Mouse (Mus musculus) limb, embryonic 15.5 days (tissue): ENCODE measurements around the gene Rnf166. TPM values are rescaled to one million over a fixed set of nuclear protein-coding genes. Genes with fewer than 3 reads are reported as not detected.
A peak's percentile ranks its signal among the peaks of the same experiment; 100 is the strongest.

Experiments
- ATAC-seq: fragments of 200-750 bp; cut with Nextera tagmentation; 2 replicates; pipeline ENCODE4 v1.8.0; 2017; ENCODE audit warnings: low read depth, moderate TSS enrichment; ENCODE audit not compliant: insufficient number of reproducible peaks, low FRiP score, low TSS enrichment
- H3K27ac ChIP-seq: fragments of 300-500 bp; sonication (generic); 2 replicates; pipeline ENCODE4 v1.5.1; 2015; ENCODE audit warnings: moderate library complexity, mild to moderate bottlenecking, inconsistent platforms
- H3K27me3 ChIP-seq: fragments of 300-500 bp; sonication (generic); 2 replicates; pipeline ENCODE4 v1.6.1; 2015; ENCODE audit warnings: inconsistent platforms
- H3K36me3 ChIP-seq: fragments of 300-500 bp; sonication (generic); 2 replicates; pipeline ENCODE4 v1.6.1; 2015; ENCODE audit warnings: inconsistent platforms
- H3K4me1 ChIP-seq: fragments of 300-500 bp; sonication (generic); 2 replicates; pipeline ENCODE4 v1.6.1; 2015; ENCODE audit warnings: inconsistent platforms
- H3K4me2 ChIP-seq: fragments of 300-500 bp; sonication (generic); 2 replicates; pipeline ENCODE4 v1.6.1; 2015; ENCODE audit warnings: mild to moderate bottlenecking, inconsistent platforms
- H3K4me3 ChIP-seq: fragments of 300-500 bp; sonication (generic); 2 replicates; pipeline ENCODE4 v1.5.1; 2015; ENCODE audit warnings: mild to moderate bottlenecking, inconsistent platforms
- H3K9ac ChIP-seq: fragments of 300-500 bp; sonication (generic); 2 replicates; pipeline ENCODE4 v1.6.1; 2015; ENCODE audit warnings: inconsistent platforms
- H3K9me3 ChIP-seq: fragments of 300-500 bp; sonication (generic); 2 replicates; pipeline ENCODE4 v1.6.1; 2016; ENCODE audit warnings: inconsistent platforms
- WGBS: fragments of 180-500 bp; shearing (Covaris S2); methylation state at CpG from one replicate; pipeline ENCODE4 v1.1.7; 2015; 5-methylcytosine and 5-hydroxymethylcytosine counted together
- polyA plus RNA-seq: library from polyadenylated mRNA; unstranded; fragments of >200 nt; fragmentation: Nextera tagmentation; extraction: Ambion mirVana; gene quantifications from 2 replicates; pipeline ENCODE4 v1.2.1, GENCODE M21; 2015

The Rnf166 gene
- 49.4 and 51.0 TPM in 2 replicates for polyA plus RNA-seq

DNA sequence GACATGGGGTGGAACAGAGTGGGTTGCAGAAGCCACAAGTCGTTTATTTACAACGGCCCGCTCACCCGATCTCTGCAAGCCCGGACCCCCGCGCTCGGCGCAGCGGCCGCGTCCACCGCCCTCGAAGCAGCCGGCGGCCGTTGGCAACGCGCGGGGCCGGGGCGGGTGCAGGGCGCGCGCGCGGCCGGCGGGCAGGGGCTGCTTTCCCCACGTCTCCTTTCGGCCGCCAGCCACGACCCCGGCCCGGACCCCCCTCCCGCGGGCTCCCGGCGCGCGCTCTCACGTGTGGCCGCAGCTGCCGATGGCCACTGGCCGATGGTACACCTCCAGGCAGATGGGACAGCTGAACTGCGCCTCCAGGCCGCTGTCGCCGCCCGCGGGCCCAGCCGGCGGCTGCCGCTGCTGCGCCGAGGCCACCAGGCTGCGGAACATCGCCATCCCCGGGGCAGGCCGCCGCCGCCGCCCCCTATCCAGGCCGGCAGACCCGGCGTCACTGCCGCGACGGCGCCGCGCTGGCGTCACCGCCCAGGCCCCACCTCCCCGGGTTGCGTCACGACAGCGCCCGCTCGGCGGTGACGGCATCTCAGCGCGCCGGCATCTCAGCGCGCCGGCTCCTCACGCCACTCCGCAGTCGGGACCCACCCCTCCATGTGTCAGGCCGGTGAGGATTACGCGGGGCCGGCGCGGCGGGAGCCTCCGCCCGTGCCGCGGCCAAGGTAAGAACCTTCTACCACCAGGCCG is at the start of gene Rnf166, which contains the start of gene Ctu2:
Gene Rnf166 (minus strand): TSS at position 485 of the 741 bp plus-strand sequence.
Gene Ctu2 (plus strand): TSS at position 564 of the 741 bp plus-strand sequence.
- H3K27me3 ChIP-seq, result no peaks in the 10 kb centered on the region
- peak; percentile 85 for ATAC-seq
- H3K4me1 ChIP-seq, result peaks cover 25% of the 10 kb centered on the region
- under 1% methylated on average over 99 of the region's 103 CpGs for WGBS
- H3K4me2 ChIP-seq, result peak within 1 kb of the TSS; percentile 83
- H3K9me3 ChIP-seq, result no peaks in the 10 kb centered on the region
- H3K4me3 ChIP-seq, result peak within 1 kb of the TSS; percentile 100
- H3K36me3 ChIP-seq, result peaks cover 55% of the 10 kb centered on the region
- H3K9ac ChIP-seq, result peak within 1 kb of the TSS; percentile 96
- H3K27ac ChIP-seq, result peak within 1 kb of the TSS; percentile 82

DNA sequence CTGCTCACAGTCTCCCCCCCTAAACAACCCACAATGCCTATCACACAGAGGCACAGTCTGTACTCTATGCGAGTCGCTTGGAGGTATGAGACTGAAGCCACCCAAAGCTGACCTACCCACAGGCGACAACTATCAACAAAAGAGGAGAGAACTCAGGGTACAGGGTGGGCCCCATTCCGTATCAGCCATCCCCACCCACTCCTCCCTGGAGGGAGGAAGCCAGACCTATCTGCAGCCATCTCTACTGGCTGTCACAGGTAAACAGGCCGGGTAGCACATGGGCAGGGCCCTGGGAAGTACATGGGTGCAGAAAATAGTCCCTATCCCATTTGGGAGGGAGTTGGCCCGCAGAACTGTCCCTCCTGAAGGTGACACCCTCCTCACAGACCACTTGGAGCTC is 49.1 kb upstream of the Rnf166 start:
- Histone ChIP-seq H3K4me3 (no peak overlapping the region), H3K4me1 (peaks cover 49% of the 10 kb centered on the region), H3K27me3 (no peaks in the 10 kb centered on the region), H3K9me3 (no peaks in the 10 kb centered on the region), H3K9ac (no peak overlapping the region), H3K4me2 (no peak overlapping the region), H3K27ac (0 out of 2 replicates have a peak overlapping the region, but pooled peaks have one; percentile 40), H3K36me3 (peaks cover 3% of the 10 kb centered on the region; the same call in 1 of the 2 replicates)
- 67% methylated on average over 6 of the region's 6 CpGs for WGBS
- ATAC-seq, result no peak

DNA sequence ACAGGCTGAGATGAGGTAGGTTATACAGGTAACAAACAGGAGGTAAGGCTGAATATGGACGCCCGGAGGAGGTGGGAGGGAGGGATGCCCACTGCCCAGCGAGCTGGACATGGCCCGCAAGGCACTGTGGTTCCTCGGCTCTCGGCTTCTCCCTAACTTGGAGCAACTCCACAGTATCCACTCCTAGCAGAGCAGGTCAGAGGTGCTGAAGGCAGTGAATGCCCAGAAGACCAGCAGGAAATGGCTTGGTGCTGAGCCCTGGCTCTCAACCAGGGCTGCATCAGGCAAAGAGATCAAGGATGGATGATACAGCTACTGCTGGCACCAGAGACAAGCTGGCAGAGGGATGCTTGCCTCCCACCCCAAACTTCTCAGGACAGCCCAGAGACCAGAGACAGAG is 48.6 kb upstream of the Rnf166 start:
- no peak overlapping the region for H3K4me3 ChIP-seq
- 0 out of 2 replicates have a peak overlapping the region, but pooled peaks have one; percentile 40 for H3K27ac ChIP-seq
- ATAC-seq, result no peak
- WGBS, result 56% methylated on average over 6 of the region's 6 CpGs
- H3K4me1 ChIP-seq, result peaks cover 52% of the 10 kb centered on the region
- no peak overlapping the region for H3K9ac ChIP-seq
- no peaks in the 10 kb centered on the region for H3K27me3 ChIP-seq
- peaks cover 3% of the 10 kb centered on the region; the same call in 1 of the 2 replicates for H3K36me3 ChIP-seq
- no peak overlapping the region for H3K4me2 ChIP-seq
- H3K9me3 ChIP-seq, result no peaks in the 10 kb centered on the region

DNA sequence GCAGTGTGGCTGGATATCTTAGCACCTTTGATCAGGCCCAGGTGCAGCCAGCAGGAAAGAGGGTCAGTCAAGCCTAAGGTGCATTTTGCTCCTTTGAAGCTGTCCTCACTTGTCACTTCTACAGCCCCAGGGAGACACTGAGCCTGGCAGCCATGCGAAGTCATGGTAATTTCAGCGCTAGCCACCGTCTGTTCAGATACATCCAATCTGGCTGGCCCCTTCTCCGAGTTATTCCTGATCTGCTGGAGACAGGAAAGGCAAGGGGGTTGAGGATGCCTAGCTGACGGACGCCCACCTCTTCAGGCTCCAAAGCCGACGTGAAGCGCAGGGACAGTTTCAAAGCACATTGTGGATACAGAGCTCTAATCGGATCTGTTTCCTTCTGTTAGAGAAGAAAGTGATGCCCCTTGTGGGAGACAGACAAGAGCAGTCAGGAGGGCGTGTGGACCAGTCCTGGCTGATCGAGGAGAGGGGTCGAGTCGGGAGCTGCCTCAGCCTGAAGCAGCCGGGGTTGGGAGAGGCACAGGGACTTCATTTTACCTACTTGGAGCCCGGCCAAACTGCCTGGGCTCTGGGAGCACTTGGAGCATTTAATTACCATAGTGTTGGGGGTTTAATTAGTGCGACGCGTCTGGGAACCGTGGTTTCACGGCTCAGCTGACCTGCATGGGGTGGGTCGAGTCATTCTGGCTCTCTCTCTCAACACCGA is 47.9 kb upstream of the Rnf166 start:
- peaks cover 3% of the 10 kb centered on the region; the same call in 1 of the 2 replicates for H3K36me3 ChIP-seq
- WGBS, result 10% methylated on average over 23 of the region's 23 CpGs
- H3K27ac ChIP-seq, result peak overlapping the region; percentile 76
- H3K9ac ChIP-seq, result no peak overlapping the region
- H3K9me3 ChIP-seq, result no peaks in the 10 kb centered on the region
- no peaks in the 10 kb centered on the region for H3K27me3 ChIP-seq
- no peak overlapping the region for H3K4me3 ChIP-seq
- peaks cover 53% of the 10 kb centered on the region for H3K4me1 ChIP-seq
- peak overlapping the region; percentile 29 for H3K4me2 ChIP-seq
- no peak for ATAC-seq

DNA sequence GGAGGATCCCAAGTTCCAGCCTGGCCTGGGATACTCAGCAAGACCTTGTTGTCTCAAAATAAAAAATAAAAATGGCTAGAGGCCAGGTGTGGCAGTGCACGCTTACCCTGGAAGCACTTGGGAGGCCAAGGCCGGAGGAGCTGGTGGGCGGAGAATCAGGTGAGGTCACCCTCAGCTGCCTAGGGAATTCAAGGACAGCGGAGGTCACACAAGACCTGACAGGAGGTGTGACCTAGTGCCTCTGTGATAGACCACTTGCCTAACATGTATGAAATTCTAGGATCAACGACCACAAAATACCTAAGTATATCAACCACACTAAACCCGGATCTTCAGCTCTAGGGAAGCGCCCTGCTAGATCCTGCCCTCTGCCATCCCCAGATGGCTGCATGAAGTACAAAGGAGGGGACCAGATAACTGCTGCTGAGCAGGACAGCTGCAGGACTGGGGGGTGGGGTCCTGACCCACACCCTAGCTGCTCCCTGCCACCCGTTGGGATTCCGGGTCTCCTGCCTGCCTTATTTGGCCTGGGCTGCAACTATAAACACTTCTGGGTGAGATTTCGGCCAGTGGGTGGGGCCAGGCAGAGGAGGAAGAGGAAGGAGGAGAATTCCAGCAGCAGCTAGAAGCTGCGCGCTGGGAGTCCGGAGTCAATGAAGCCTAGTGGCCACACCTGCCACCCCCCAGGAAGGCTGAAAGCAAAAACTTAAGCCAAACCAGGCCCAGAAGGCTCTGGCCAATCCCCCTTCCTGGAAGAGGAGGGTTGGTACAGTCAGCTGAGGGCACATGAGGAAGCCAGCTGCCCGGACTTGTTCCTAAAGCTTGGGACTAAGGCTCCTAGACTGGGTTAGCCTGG is 47.2 kb upstream of the Rnf166 start:
- Histone ChIP-seq H3K36me3 (peaks cover 2% of the 10 kb centered on the region; the same call in 1 of the 2 replicates), H3K27ac (peak overlapping the region; percentile 76), H3K9me3 (no peaks in the 10 kb centered on the region), H3K4me1 (peaks cover 61% of the 10 kb centered on the region), H3K4me2 (peak overlapping the region; percentile 29), H3K27me3 (no peaks in the 10 kb centered on the region), H3K4me3 (no peak overlapping the region), H3K9ac (no peak overlapping the region)
- no peak; the same call in 1 of the 2 replicates for ATAC-seq
- 39% methylated on average over 14 of the region's 14 CpGs for WGBS

DNA sequence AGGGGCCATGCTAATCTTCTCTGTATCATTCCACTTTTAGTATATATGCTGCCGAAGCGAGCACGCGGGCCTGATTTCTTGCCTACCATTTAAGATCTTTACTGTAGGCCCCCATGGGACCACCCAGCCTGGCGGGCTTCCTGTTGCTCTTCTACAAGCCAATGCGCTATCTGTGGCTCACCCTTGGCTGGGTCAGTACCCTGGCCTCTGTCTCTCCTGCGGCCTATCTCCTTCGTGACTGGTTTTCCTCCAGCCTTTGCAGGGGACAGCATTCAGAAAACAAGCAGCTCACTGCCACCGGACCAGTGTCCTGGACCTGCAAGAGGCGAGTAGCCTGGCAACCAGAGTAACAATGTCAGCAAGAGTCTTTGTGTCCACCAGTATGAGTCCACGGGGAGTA is 44.7 kb upstream of the Rnf166 start:
- Histone ChIP-seq H3K4me2 (no peak overlapping the region), H3K9ac (no peak overlapping the region), H3K27me3 (no peaks in the 10 kb centered on the region), H3K27ac (no peak overlapping the region), H3K4me1 (peaks cover 59% of the 10 kb centered on the region), H3K36me3 (0 out of 2 replicates have a peak, but pooled peaks cover 3% of the 10 kb centered on the region), H3K9me3 (no peaks in the 10 kb centered on the region), H3K4me3 (no peak overlapping the region)
- WGBS, result 78% methylated on average over 11 of the region's 11 CpGs
- ATAC-seq, result no peak

DNA sequence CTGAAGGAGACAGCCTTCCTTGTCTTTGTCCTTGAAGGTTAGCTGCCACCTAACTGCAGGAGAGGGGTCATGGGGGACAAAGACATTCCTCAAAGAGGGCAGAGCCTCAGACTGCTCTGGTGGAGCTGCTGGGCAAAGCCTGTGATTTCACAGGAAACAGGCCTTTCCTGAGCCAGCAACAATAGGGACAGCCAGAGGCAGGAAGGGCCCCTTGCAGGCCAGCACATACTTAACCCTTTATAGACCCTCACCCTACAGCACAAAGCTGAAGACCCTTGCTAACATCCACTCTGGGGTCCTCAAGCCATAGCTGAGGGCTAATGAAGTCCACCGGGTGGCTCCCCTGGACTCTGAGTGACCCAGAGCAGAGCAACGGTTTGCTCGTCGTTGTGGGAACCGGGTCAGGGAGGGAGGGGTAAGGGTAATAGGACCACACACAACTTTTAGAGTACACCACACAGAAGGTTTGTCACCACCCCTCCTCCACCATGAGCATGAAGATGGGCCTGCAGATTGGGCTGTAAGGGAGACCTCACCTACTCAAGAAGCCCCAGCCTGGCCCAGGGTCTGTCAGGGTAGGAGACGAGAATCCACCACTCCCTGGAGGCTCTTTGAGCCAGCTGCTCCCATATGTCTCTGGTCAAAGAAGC is 41.8 kb upstream of the Rnf166 start:
- no peak overlapping the region for H3K4me3 ChIP-seq
- H3K4me1 ChIP-seq, result peaks cover 39% of the 10 kb centered on the region
- WGBS, result 23% methylated on average over 6 of the region's 6 CpGs
- no peak for ATAC-seq
- no peak overlapping the region for H3K9ac ChIP-seq
- no peaks in the 10 kb centered on the region for H3K27me3 ChIP-seq
- H3K27ac ChIP-seq, result peak overlapping the region; percentile 68
- no peaks in the 10 kb centered on the region for H3K9me3 ChIP-seq
- H3K36me3 ChIP-seq, result peaks cover 11% of the 10 kb centered on the region
- no peak overlapping the region for H3K4me2 ChIP-seq

DNA sequence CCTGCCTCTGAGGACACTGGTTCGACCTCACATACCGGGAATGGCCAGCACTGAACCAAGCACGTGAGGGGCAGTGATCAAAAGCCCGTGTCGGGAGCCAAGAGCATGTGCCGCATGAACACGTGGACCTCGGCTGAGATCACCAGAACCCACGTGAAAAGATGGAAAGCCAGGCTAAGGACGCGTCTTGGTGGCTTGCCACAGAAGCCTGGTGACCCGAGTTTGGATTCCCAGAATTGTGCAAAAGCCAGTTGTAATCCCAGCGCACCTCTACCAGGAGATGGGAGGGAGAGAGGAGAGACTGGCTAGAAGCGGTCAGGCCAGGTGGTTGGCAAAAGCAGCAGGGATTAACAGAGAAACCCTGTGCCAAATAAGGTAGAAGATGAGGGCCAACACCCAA is 39.8 kb upstream of the Rnf166 start:
- WGBS, result 91% methylated on average over 14 of the region's 14 CpGs
- no peaks in the 10 kb centered on the region for H3K27me3 ChIP-seq
- H3K9ac ChIP-seq, result no peak overlapping the region
- H3K4me2 ChIP-seq, result no peak overlapping the region
- H3K36me3 ChIP-seq, result peaks cover 11% of the 10 kb centered on the region
- no peak overlapping the region for H3K27ac ChIP-seq
- H3K9me3 ChIP-seq, result no peaks in the 10 kb centered on the region
- no peak overlapping the region for H3K4me3 ChIP-seq
- ATAC-seq, result no peak
- H3K4me1 ChIP-seq, result peaks cover 56% of the 10 kb centered on the region

DNA sequence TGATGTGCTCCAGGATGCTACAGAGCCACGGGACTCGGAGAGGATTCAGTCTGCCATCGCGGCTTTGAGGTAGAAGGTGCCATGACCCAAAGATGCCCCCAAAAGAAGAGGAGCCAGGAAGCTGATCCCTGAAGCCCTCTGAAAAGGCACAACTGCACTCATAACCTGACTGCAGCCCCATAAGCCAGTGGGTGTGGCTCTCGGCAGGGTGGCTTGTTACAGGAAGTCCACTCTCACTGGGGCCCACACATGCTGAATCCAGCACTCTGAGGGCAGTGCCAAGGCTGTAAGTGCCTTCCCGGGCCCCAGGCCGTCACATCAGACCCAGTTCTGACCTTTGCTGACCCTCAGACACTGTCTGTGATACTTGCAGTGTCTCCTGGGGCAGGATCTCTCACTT is 36.5 kb upstream of the Rnf166 start:
- Histone ChIP-seq H3K4me3 (no peak overlapping the region), H3K36me3 (peaks cover 12% of the 10 kb centered on the region), H3K27ac (peak overlapping the region; percentile 87), H3K27me3 (no peaks in the 10 kb centered on the region), H3K9me3 (no peaks in the 10 kb centered on the region), H3K4me1 (peaks cover 44% of the 10 kb centered on the region), H3K9ac (no peak overlapping the region), H3K4me2 (no peak overlapping the region)
- ATAC-seq, result no peak
- 70% methylated on average over 7 of the region's 7 CpGs for WGBS

DNA sequence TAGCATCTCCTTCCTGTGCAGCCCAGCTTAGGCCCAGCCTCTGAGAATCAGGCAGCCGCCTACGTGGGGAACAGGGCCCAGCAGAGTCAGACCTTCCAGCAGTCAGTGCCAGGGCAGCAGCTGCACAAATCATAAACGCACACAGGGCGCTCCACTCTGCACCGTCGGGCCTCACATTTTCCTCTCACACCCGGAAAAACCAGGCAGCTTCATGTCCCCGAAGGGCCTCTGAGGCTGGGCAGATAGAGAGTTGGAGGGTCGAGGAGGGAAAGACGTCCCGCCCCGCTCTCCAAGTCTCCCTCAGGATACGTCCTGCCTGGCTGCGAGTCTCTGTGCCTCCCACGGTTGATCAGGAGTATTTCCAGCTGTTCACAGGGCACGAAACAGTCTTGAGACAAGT is 35.7 kb upstream of the Rnf166 start:
- peaks cover 38% of the 10 kb centered on the region for H3K4me1 ChIP-seq
- H3K27ac ChIP-seq, result peak overlapping the region; percentile 87
- H3K4me3 ChIP-seq, result no peak overlapping the region
- WGBS, result 38% methylated on average over 16 of the region's 16 CpGs
- peak; percentile 82 for ATAC-seq
- H3K9ac ChIP-seq, result no peak overlapping the region
- peaks cover 11% of the 10 kb centered on the region for H3K36me3 ChIP-seq
- no peak overlapping the region for H3K4me2 ChIP-seq
- H3K27me3 ChIP-seq, result no peaks in the 10 kb centered on the region
- no peaks in the 10 kb centered on the region for H3K9me3 ChIP-seq

DNA sequence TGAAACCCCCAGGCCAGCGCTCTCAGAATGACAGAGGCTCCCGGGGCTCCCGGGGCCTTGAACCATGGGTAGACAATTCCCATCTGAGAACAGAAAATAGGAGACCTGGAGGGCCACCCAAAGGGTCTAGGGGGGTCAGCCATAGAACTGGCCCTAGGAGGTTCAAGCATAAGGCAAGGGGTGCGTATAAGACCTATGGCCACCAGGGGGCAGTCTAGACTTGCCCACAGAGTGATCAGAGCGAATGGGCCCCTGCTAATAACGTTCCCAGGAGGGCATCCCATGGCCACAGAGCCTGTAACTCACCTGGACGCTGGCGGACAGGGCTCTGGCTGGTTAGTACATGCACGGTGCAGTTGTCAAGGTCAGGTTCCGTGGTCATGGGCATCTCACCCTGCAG is 25.0 kb upstream of the Rnf166 start:
- WGBS, result 30% methylated on average over 10 of the region's 10 CpGs
- Histone ChIP-seq H3K27ac (no peak overlapping the region), H3K9me3 (no peaks in the 10 kb centered on the region), H3K9ac (no peak overlapping the region), H3K27me3 (no peaks in the 10 kb centered on the region), H3K4me1 (peaks cover 7% of the 10 kb centered on the region; the same call in 1 of the 2 replicates), H3K4me2 (no peak overlapping the region), H3K36me3 (peaks cover 73% of the 10 kb centered on the region), H3K4me3 (no peak overlapping the region)
- no peak for ATAC-seq
